Mouse (Mus musculus) CD8-positive naive resting alpha-beta T cell, adult 2 months (primary cell): Measurements from ENCODE around the gene 2200002D01Rik.

Experiments used
- DNase-seq, 2 experiments: peaks; one replicate each; pipeline ENCODE4 v3.0.0; 2022; ENCODE audit warnings: low read depth in 2 of 2, low spot score in 2 of 2

Gene 2200002D01Rik

DNA sequence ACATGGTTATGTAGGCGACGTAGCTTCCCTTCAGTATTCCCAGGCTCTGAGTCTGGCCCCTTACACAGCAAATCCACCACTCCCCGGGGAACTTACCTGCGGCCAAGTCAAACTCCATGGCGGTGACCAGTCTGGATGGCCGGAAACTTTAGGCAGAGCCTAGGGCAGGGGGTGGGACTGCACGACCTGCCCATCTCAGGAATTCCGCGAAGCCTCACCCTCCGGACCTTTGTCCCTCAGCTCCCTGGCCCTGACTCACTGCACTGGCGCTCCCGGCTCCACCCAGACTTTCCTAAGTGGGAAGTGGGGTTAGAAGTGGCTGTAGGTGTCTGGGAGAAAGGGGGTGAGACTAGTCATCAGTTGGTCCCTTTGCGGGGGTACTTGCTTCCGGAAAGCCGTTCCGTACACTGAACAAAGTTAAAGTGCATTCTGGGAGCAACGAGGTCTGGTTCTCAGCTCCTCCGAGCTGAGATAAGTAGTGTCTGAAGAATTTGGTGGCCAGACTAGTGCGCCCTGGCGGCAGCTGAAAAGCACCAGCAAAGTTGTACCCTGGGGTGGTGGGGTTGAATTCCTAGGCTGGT is at the start of gene 2200002D01Rik:
2200002D01Rik (minus strand) TSS at position 206 of the 581 bp plus-strand sequence.
- DNase-seq, result peak in 1 of 2 experiments; percentile 14

- peak; percentile 34 to 59 for DNase-seq
Measured at GRCm38 (mm10) chr7:29296998-29297397, 48.7 kb upstream of the 2200002D01Rik start.

DNA sequence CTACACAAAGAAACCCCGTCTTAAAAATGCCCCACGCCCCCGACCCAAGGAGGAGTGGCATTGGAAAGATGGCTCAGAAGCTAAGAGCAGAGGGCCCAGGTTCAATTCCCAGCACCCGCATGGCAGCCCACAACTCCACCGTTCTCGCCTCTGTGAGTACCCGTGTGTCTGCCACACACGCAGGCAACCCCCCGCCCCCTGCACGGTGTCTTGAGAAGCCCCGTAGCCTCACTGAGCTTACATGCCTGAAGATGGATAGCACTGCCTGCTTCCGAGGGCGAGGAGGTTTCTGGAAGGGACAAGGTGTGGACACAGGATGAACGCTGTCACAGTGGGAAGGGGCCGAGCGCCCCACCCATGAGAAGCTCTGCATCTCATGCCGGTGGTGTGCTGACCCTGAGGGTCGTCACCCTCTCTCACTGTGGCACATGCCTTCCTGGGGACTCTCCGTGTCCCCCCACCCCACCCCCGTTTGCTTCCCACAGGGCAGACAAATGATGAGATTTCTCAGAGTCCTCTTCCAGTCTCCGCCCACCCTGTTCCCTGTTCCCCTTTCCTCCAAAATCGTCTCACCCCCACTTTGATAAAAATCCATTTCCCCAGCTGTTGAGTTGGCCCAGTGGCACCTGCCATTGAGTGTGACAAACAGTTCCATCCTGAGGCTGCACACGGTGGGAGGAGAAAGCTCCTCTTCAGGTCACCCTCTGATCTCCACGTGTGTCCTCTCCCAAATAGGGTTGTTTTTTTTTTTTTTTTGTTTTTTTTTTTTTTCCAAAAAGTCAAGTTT is 47.8 kb upstream of the 2200002D01Rik start:
- no peak for DNase-seq

GRCm38 (mm10) chr7:29294111-29294761 is 46.0 kb upstream of the 2200002D01Rik start:
- DNase-seq, result no peak

GRCm38 (mm10) chr7:29293131-29294065 is 45.1 kb upstream of the 2200002D01Rik start:
- DNase-seq, result no peak

DNA sequence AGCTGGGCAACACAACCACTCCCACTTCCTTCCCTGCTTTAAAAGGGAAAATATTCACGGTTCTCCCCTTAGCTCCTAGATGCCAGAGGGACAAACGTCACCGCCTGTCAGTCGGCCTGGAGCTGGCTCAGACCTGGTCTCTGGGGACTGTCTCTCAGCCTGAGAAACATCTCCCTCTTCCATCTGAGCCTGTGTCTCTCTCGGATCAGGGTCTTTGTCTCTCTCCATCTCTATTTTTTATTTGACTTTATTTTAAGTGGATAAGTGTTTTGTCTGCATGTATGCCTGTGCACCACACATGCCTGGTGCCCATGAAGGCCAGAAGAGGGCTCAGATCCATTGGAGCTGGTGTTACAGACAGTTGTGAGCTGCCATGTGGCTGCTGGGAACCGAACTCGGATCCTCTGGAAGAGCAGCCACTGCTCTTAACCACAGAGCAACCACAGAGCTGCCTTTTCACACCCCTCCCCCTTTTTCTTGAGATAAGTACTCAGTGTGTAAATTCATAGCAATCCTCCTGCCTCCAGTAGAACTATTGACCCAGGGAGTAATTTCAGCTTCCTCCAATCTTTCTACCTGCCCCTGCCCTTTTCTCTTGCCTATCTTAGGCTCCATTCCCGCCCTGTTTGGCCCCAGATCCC is 44.3 kb upstream of the 2200002D01Rik start:
- no peak for DNase-seq

GRCm38 (mm10) chr7:29291616-29292457 is 43.6 kb upstream of the 2200002D01Rik start:
- DNase-seq, result no peak

- DNase-seq, result no peak
Measured at GRCm38 (mm10) chr7:29290691-29291485, 42.6 kb upstream of the 2200002D01Rik start.

- DNase-seq, result no peak
Measured at GRCm38 (mm10) chr7:29289856-29290255, 41.6 kb upstream of the 2200002D01Rik start.

DNA sequence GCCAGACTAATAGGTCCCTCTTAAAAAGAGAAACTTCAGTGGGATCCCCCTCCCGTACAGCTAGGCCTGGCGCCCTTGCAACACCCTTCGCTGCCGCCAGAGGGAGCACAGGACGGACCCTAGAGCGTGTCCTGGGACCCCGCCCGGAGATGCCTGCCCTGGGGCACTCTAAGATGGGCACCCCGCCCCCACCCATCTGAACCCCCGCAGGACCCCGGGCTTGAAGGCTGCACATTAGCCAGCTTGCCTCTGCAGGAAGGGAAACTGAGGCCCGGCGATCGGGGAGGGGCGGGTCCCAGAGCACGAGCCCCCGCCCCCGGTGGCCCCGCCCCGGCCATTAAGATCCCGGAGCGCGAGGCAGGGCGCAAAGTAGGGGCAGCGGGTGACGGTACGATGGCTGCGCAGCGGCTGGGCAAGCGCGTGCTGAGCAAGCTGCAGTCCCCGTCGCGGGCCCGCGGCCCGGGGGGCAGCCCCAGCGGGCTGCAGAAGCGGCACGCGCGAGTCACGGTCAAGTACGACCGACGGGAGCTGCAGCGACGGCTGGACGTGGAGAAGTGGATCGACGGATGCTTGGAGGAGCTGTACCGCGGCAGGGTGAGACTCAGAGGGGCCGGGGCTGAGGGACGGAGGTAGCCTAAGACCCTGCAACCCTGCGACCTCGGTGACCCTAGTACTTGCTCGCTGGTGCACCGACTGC is 40.8 kb upstream of the 2200002D01Rik start, which contains the start of gene Ppp1r14a:
Ppp1r14a (plus strand) TSS at position 367 of the 697 bp plus-strand sequence.
- peak; percentile 55 to 69 for DNase-seq

GRCm38 (mm10) chr7:29288079-29288478 is 39.8 kb upstream of the 2200002D01Rik start:
- DNase-seq, result no peak

DNA sequence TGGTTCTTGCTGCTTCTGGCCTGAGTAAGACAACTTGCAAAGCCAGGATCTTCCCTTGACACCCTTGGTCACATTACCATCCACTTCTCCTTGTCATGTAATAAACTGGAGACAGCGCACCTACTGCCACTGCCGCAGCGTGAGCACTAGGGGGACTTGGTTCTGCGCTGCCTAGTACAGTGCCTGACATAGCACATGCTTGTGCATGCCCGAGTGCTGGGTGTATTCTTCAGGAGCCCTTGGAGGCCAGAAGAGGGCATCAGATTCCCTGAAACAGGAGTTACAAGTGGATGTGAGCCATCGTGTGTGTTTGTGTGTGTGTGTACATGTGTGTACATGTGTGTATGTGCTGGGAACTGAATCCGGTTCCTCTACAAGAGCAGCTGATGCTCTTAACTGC is 39.2 kb upstream of the 2200002D01Rik start:
- DNase-seq, result no peak

DNA sequence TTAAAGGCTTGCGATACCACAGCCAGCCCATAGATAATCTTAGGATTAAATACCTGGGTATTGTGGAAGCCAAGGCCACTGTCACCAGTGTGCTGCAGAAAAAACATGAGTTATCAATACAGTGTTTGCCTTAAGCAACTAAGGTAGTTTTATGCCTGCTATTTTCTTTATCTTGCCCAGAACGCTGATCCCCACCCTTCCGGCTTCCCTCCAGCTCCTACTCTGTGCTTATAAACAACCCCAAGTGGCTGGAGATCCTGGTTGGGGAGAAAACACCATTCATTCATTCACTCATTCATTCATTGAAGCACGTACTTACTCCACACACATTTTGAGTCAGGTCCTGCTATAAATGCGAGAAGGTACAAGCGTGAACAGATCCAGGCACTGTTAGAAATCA is 36.3 kb upstream of the 2200002D01Rik start:
- no peak for DNase-seq

- no peak for DNase-seq
Measured at GRCm38 (mm10) chr7:29283876-29284275, 35.6 kb upstream of the 2200002D01Rik start.

- no peak for DNase-seq
Measured at GRCm38 (mm10) chr7:29282074-29282554, 33.8 kb upstream of the 2200002D01Rik start.

- peak; percentile 45 to 58 for DNase-seq
Measured at GRCm38 (mm10) chr7:29281201-29282073, 33.2 kb upstream of the 2200002D01Rik start, which contains the start of gene Spint2. Gene Spint2 (minus strand): TSS chr7:29281912.

GRCm38 (mm10) chr7:29280801-29281200 is 32.5 kb upstream of the 2200002D01Rik start:
- DNase-seq, result no peak
